Mouse (Mus musculus) skeletal muscle tissue, adult 2 months (tissue): ENCODE data around the gene Mgarp.
A peak's percentile ranks its signal among the peaks of the same experiment; 100 is the strongest.

Experiments
- DNase-seq: peaks from one replicate; pipeline ENCODE4 v3.0.0-alpha.2; 2012; ENCODE audit warnings: low read depth, low spot score

The Mgarp gene

GRCm38 (mm10) chr3:51340552-51341267 lies 55.8 kb downstream of the Mgarp start, which contains the start of gene Elf2:
Gene Elf2, minus strand, starts transcription at chr3:51340663.
- DNase-seq = peak; percentile 91

DNA sequence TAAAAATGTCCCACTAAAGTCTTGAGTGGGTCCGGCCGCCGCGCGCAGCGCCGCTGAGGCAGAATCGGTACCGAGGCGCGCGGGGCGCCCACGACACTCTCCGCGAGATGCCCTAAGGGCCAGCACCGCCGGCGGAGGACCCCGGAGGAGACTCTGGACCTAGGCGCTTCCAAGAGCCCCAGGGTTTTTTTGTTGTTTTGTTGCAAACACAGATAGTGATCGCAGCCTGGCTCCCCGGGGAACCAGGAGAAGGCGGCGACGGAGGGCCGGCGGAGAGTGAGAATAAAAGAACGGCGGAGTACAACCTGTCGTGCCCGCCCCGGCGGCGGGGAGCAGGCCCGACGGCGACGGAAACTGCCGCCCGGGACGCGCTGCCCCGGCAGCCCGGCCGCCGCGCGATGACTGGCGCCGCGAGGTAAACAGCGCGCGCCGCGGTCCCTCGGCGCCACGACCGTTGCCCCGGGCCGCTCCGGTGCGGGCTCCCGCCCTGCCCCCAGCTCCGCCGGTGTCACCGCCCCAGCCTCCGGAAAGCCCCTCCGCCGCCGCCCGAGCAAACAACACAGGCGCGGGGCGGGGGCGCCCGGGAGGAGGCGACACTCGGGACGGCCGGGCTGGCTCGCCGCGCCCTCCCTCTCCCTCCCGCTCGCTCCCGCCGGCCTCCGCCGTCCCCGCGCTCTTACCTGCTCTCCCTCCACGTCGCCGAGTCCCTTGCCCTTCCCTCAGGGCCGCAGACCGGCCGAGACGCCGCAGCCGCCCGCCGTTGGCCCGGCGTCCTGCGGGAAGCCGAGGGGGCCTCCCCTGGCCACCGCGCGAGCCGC lies 56.6 kb downstream of the Mgarp start:
- no peak for DNase-seq

DNA sequence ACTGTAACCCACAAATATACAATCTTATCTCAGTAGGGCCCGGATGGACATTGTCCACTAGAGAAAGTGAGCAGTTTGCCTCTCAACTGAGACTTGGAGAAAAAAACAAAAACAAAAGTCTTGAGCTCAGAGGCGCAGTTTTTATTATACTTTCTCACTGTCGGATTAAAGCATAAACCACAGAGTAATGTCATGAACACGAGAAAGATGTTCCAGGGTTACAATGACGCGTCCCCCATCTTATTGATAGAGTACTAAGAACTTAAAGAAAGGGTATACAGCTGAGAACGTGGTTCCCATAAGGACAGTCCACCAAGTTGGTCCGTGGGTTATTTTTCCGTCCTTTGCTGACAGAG lies 57.2 kb downstream of the Mgarp start:
- DNase-seq = no peak
